Mouse (Mus musculus) layer of hippocampus, postnatal 14 days (tissue): Measurements from ENCODE around the gene Agt. TPM values are rescaled to one million over a fixed set of nuclear protein-coding genes. Genes with fewer than 3 reads are reported as not detected.
A peak's percentile ranks its signal among the peaks of the same experiment; 100 is the strongest.

Experiments used
- DNase-seq, 2 experiments: peaks; one replicate each; pipeline ENCODE4 v3.0.0; 2021 to 2022; ENCODE audit warnings: low spot score in 2 of 2, mixed read lengths in 1 of 2
- total RNA-seq, 2 experiments: library from RNA; stranded (reverse); gene quantifications; 2 replicates each; pipeline ENCODE4 v1.2.3; 2021

The Agt gene
- total RNA-seq, 2 experiments from 2014 or later, result 56.4 to 82.1 TPM

- DNase-seq, result peak; percentile 55 to 87
These were observed 61.8 kb downstream of the Agt start for GRCm38 (mm10) chr8:124507572-124508320.

Other genes with a start within 250 kb of the Agt start
- 100 to 1,000 TPM; 186 to 191 TPM for gene Pgbd5, start 130.0 kb downstream of the Agt start, total RNA-seq
- gene Cog2, start 48.9 kb downstream of the Agt start, total RNA-seq, result 10 to 100 TPM; 33.7 to 38.2 TPM
- gene Capn9, start 6.4 kb upstream of the Agt start, total RNA-seq, result under 1 TPM in 1 of 2 experiments, not detected in 1; 0.18 TPM
- 10 to 100 TPM; 94.7 to 99.2 TPM for gene 2310022B05Rik, start 93.7 kb upstream of the Agt start, total RNA-seq
- gene Ttc13, start 152.3 kb upstream of the Agt start, total RNA-seq, result 10 to 100 TPM; 51.8 to 54.9 TPM
- gene Arv1, start 152.4 kb upstream of the Agt start, total RNA-seq, result 10 to 100 TPM; 11.3 to 13.3 TPM
- under 1 TPM; 0.67 to 0.97 TPM for gene Fam89a, start 182.1 kb upstream of the Agt start, total RNA-seq
- 10 to 100 TPM; 14.9 to 16.5 TPM for gene Trim67, start 223.4 kb upstream of the Agt start, total RNA-seq